Mouse (Mus musculus): ENCODE results near the gene Cyp2e1. TPM values are rescaled to one million over a fixed set of nuclear protein-coding genes. Genes with fewer than 3 reads are reported as not detected.

Cyp2e1 gene
- polyA plus RNA-seq, 1 experiment from 2014 or later, result not detected

DNA sequence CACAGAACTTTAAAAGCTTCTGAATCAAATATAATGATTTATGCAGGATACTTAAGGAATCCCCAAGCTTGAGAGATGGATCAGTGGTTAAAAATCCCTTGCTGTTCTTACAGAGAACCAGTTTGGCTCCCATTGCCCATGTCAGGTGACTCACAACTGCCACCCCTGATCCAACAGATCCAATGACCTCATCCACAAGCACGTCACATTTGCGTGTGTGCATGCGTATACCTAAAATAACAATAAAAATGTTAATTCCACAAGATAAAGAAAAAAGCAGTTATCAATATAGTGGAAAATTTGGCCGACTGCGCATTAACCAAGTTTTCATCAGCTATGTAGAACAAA, 57.7 kb downstream of the Cyp2e1 start:
- Histone ChIP-seq H3K27ac (replicated peaks) (peak overlapping the region; percentile 86; the same call in 1 of the 2 replicates), H3K9me3 (replicated peaks) (no peaks in the 10 kb centered on the region), H3K4me1 (peaks cover 11% of the 10 kb centered on the region; the same call in 1 of the 2 replicates), H3K4me3 (peak overlapping the region; percentile 68), H3K27me3 (ENCODE audit: low read depth, poor library complexity, severe bottlenecking) (peaks cover 6% of the 10 kb centered on the region; the same call in 1 of the 2 replicates), H3K36me3 (no peaks in the 10 kb centered on the region)
- 46% methylated on average over 5 of the region's 5 CpGs for WGBS
- no peak for DNase-seq (ENCODE audit: low spot score)

DNA sequence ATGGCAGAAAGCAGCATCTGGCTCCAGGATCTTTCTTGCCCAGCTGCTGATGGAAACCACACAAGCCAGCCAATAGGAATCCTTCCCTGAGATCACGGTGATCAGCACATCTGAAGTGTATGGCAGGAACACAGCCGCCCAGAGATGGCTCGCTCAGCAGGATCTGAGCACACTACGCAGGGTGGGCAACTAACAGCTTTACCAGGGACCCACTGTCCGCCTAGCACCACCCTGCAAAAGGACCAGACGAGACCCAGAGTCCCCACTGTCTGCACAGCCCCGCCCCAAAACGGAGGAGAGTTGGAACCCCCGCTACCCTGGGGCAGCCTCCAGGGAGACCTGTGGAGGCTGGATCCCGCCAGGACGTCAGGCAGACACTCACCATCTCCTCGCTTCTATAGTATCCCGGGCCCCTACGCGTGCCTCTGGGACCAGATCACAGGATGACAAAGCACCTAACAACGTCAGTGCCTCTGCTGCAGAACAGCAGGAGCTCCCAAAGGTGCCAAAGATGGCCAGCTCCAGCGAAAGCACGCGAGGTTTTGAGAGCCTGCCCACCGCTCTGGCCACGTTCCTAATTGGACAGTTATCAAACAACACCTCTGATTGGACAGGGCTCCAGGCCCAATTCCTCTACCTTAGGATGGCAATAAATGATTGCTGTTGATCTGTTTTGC, 58.3 kb downstream of the Cyp2e1 start, which contains the start of gene Zfp941:
TSS of gene Zfp941 (minus strand) at position 526 of the 677 bp plus-strand sequence.
- Histone ChIP-seq H3K4me1 (peaks cover 11% of the 10 kb centered on the region; the same call in 1 of the 2 replicates), H3K36me3 (no peaks in the 10 kb centered on the region), H3K9me3 (replicated peaks) (no peaks in the 10 kb centered on the region), H3K27me3 (ENCODE audit: low read depth, poor library complexity, severe bottlenecking) (peaks cover 6% of the 10 kb centered on the region; the same call in 1 of the 2 replicates), H3K4me3 (peak within 1 kb of the TSS; percentile 68), H3K27ac (replicated peaks) (peak within 1 kb of the TSS; percentile 86)
- peak; percentile 70 for DNase-seq (ENCODE audit: low spot score)
- WGBS, result 2% methylated on average over 21 of the region's 21 CpGs

DNA sequence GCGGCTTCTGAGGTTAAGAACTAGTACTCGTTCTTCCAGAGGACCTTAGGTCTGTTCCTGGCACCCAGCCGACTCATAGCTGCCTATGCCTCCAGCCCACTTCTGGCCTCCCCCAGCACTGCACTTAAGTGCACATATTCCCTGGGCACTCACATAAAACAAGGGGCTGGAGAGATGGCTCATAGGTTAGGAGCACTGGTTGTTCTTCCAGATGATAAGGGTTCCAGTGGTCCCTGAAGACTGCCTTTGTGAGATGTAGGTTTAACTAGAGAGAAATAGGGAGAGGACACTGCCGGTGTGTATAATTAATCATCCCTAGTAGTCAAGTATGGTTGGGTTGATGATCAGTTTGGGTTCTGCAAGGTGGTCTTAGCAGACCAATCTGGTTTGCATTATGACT, 59.2 kb downstream of the Cyp2e1 start:
- Histone ChIP-seq H3K4me1 (peaks cover 11% of the 10 kb centered on the region; the same call in 1 of the 2 replicates), H3K36me3 (no peaks in the 10 kb centered on the region), H3K9me3 (replicated peaks) (no peaks in the 10 kb centered on the region), H3K27ac (replicated peaks) (no peak overlapping the region), H3K4me3 (no peak overlapping the region), H3K27me3 (ENCODE audit: low read depth, poor library complexity, severe bottlenecking) (peaks cover 6% of the 10 kb centered on the region; the same call in 1 of the 2 replicates)
- 90% methylated on average over 4 of the region's 4 CpGs for WGBS
- DNase-seq (ENCODE audit: low spot score), result no peak

Other genes starting within 250 kb of the Cyp2e1 start
- not detected in 2 replicates for gene Olfr538, start 195.9 kb upstream of the Cyp2e1 start, polyA plus RNA-seq (2016; fragmentation: Nextera tagmentation; extraction: Ambion mirVana)
- gene Olfr46, start 162.5 kb upstream of the Cyp2e1 start, polyA plus RNA-seq (2016; fragmentation: Nextera tagmentation; extraction: Ambion mirVana), result 0.04 and 0.09 TPM in 2 replicates
- not detected in 2 replicates for gene Olfr61, start 134.8 kb upstream of the Cyp2e1 start, polyA plus RNA-seq (2016; fragmentation: Nextera tagmentation; extraction: Ambion mirVana)
- gene Olfr53, start 117.3 kb upstream of the Cyp2e1 start, polyA plus RNA-seq (2016; fragmentation: Nextera tagmentation; extraction: Ambion mirVana), result not detected in 2 replicates
- not detected in 2 replicates for gene Olfr539, start 103.8 kb upstream of the Cyp2e1 start, polyA plus RNA-seq (2016; fragmentation: Nextera tagmentation; extraction: Ambion mirVana)
- not detected in 2 replicates for gene Olfr45, start 81.8 kb upstream of the Cyp2e1 start, polyA plus RNA-seq (2016; fragmentation: Nextera tagmentation; extraction: Ambion mirVana)
- gene Olfr541, start 66.5 kb upstream of the Cyp2e1 start, polyA plus RNA-seq (2016; fragmentation: Nextera tagmentation; extraction: Ambion mirVana), result not detected in 2 replicates
- 0.12 TPM in 1 of 2 replicates, not detected in the other for gene Syce1, start 24.1 kb downstream of the Cyp2e1 start, polyA plus RNA-seq (2016; fragmentation: Nextera tagmentation; extraction: Ambion mirVana)
- gene Zfp941, start 58.4 kb downstream of the Cyp2e1 start, polyA plus RNA-seq (2016; fragmentation: Nextera tagmentation; extraction: Ambion mirVana), result 3.0 and 5.6 TPM in 2 replicates
- gene Urah, start 71.3 kb downstream of the Cyp2e1 start, polyA plus RNA-seq (2016; fragmentation: Nextera tagmentation; extraction: Ambion mirVana), result 0.39 and 0.55 TPM in 2 replicates
- not detected in 2 replicates for gene Scgb1c1, start 81.8 kb downstream of the Cyp2e1 start, polyA plus RNA-seq (2016; fragmentation: Nextera tagmentation; extraction: Ambion mirVana)
- gene Odf3, start 84.1 kb downstream of the Cyp2e1 start, polyA plus RNA-seq (2016; fragmentation: Nextera tagmentation; extraction: Ambion mirVana), result not detected in 2 replicates
- gene Gm45785, start 92.6 kb downstream of the Cyp2e1 start, polyA plus RNA-seq (2016; fragmentation: Nextera tagmentation; extraction: Ambion mirVana), result not detected in 2 replicates
- 54.3 and 71.1 TPM in 2 replicates for gene Ric8a, start 93.2 kb downstream of the Cyp2e1 start, polyA plus RNA-seq (2016; fragmentation: Nextera tagmentation; extraction: Ambion mirVana)
- 20.1 and 25.9 TPM in 2 replicates for gene Bet1l, start 93.8 kb downstream of the Cyp2e1 start, polyA plus RNA-seq (2016; fragmentation: Nextera tagmentation; extraction: Ambion mirVana)
- 343 and 348 TPM in 2 replicates for gene Psmd13, start 118.2 kb downstream of the Cyp2e1 start, polyA plus RNA-seq (2016; fragmentation: Nextera tagmentation; extraction: Ambion mirVana)
- gene Sirt3, start 118.6 kb downstream of the Cyp2e1 start, polyA plus RNA-seq (2016; fragmentation: Nextera tagmentation; extraction: Ambion mirVana), result 29.2 and 31.8 TPM in 2 replicates
- not detected in 2 replicates for gene Cox8b, start 136.7 kb downstream of the Cyp2e1 start, polyA plus RNA-seq (2016; fragmentation: Nextera tagmentation; extraction: Ambion mirVana)
- 0.05 and 0.07 TPM in 2 replicates for gene Nlrp6, start 157.2 kb downstream of the Cyp2e1 start, polyA plus RNA-seq (2016; fragmentation: Nextera tagmentation; extraction: Ambion mirVana)
- gene Pgghg, start 177.7 kb downstream of the Cyp2e1 start, polyA plus RNA-seq (2016; fragmentation: Nextera tagmentation; extraction: Ambion mirVana), result 15.4 and 17.1 TPM in 2 replicates
- 1.2 and 1.3 TPM in 2 replicates for gene Ifitm5, start 186.6 kb downstream of the Cyp2e1 start, polyA plus RNA-seq (2016; fragmentation: Nextera tagmentation; extraction: Ambion mirVana)
- 0.42 TPM in 1 of 2 replicates, not detected in the other for gene Gm45717, start 192.2 kb downstream of the Cyp2e1 start, polyA plus RNA-seq (2016; fragmentation: Nextera tagmentation; extraction: Ambion mirVana)
- 305 and 352 TPM in 2 replicates for gene Ifitm2, start 192.2 kb downstream of the Cyp2e1 start, polyA plus RNA-seq (2016; fragmentation: Nextera tagmentation; extraction: Ambion mirVana)
- gene Ifitm1, start 203.5 kb downstream of the Cyp2e1 start, polyA plus RNA-seq (2016; fragmentation: Nextera tagmentation; extraction: Ambion mirVana), result 6.3 and 8.4 TPM in 2 replicates
- 13.7 and 16.8 TPM in 2 replicates for gene Ifitm3, start 247.0 kb downstream of the Cyp2e1 start, polyA plus RNA-seq (2016; fragmentation: Nextera tagmentation; extraction: Ambion mirVana)

All from midbrain, embryonic 10.5 days (tissue).